Mouse (Mus musculus) heart, embryonic 11.5 days (tissue): Measurements from ENCODE around the gene Prph2. TPM values are rescaled to one million over a fixed set of nuclear protein-coding genes. Genes with fewer than 3 reads are reported as not detected.

Experiments used
- ATAC-seq: fragments of 200-750 bp; cut with Nextera tagmentation; replicated peaks from 2 replicates; pipeline ENCODE4 v1.8.0; 2017; ENCODE audit warnings: moderate library complexity; ENCODE audit not compliant: insufficient number of reproducible peaks, low FRiP score, low TSS enrichment
- H3K27ac ChIP-seq: fragments of 300-500 bp; sonication (generic); 2 replicates; pipeline ENCODE4 v1.5.1; 2014; ENCODE audit warnings: mild to moderate bottlenecking, low read depth, low read length
- H3K27me3 ChIP-seq: fragments of 300-500 bp; sonication (generic); 2 replicates; pipeline ENCODE4 v1.6.1; 2014; ENCODE audit warnings: mild to moderate bottlenecking, low read length, mixed read lengths; ENCODE audit not compliant: control insufficient read depth, insufficient read depth
- H3K36me3 ChIP-seq: fragments of 300-500 bp; sonication (generic); 2 replicates; pipeline ENCODE4 v1.6.1; 2014; ENCODE audit warnings: mild to moderate bottlenecking, low read length, moderate library complexity, mixed read lengths; ENCODE audit not compliant: control insufficient read depth, insufficient read depth
- H3K4me1 ChIP-seq: fragments of 300-500 bp; sonication (generic); 2 replicates; pipeline ENCODE4 v1.6.1; 2014; ENCODE audit warnings: low read length; ENCODE audit not compliant: control insufficient read depth, insufficient read depth
- H3K4me2 ChIP-seq: fragments of 300-500 bp; sonication (generic); 2 replicates; pipeline ENCODE4 v1.6.1; 2014; ENCODE audit warnings: mild to moderate bottlenecking, moderate library complexity
- H3K4me3 ChIP-seq: fragments of 300-500 bp; sonication (generic); 2 replicates; pipeline ENCODE4 v1.5.1; 2014; ENCODE audit warnings: low read depth, low read length
- H3K9ac ChIP-seq: fragments of 300-500 bp; sonication (generic); 2 replicates; pipeline ENCODE4 v1.6.1; 2014; ENCODE audit warnings: mild to moderate bottlenecking, low read depth, low read length, moderate library complexity
- H3K9me3 ChIP-seq: fragments of 300-500 bp; sonication (generic); replicated peaks from 2 replicates; pipeline ENCODE4 v1.6.1; 2016; ENCODE audit warnings: low read length; ENCODE audit not compliant: control insufficient read depth
- whole genome bisulfite sequencing: fragments of 180-500 bp; shearing (Covaris S2); extraction: QIAGEN DNeasy Blood & Tissue Kit; methylation state at CpG from one replicate; pipeline ENCODE4 v1.1.7; 2014; ENCODE audit not compliant: insufficient replicate concordance; 5-methylcytosine and 5-hydroxymethylcytosine counted together
- polyA plus RNA-seq: library from polyadenylated mRNA; unstranded; fragments of >200 nt; fragmentation: Nextera tagmentation; extraction: Ambion mirVana; gene quantifications from 2 replicates; pipeline ENCODE4 v1.2.1, GENCODE M21; 2014

The Prph2 gene
- polyA plus RNA-seq, 1 experiment from 2014 or later, result not detected

DNA sequence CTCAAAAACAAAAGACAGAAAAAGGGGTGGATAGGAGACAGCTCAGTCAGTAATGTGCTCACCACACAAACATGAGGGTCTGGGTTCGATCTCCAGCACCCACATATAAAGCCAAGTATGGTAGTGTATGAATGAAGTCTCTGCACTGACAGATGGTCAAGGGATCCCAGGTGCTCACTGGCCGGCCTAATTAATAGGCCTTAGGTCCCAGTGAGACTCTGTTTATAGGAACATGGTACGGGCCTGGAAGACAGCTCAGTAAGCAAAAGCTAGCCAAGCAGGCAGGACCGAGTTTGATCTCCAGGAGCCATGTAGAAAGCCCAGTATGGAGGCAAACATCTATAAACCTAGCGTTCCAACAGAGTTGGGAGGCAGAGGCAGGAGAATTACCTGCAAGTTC, 33.2 kb upstream of the Prph2 start:
- H3K4me2 ChIP-seq, result no peak overlapping the region
- WGBS, result 85% methylated on average over 5 of the region's 5 CpGs
- no peaks in the 10 kb centered on the region; the same call in 1 of the 2 replicates for H3K27me3 ChIP-seq
- ATAC-seq, result no peak
- H3K9ac ChIP-seq, result no peak overlapping the region
- H3K36me3 ChIP-seq, result no peaks in the 10 kb centered on the region
- H3K4me3 ChIP-seq, result no peak overlapping the region
- no peak overlapping the region for H3K27ac ChIP-seq
- H3K4me1 ChIP-seq, result peaks cover 20% of the 10 kb centered on the region
- no peaks in the 10 kb centered on the region for H3K9me3 ChIP-seq

DNA sequence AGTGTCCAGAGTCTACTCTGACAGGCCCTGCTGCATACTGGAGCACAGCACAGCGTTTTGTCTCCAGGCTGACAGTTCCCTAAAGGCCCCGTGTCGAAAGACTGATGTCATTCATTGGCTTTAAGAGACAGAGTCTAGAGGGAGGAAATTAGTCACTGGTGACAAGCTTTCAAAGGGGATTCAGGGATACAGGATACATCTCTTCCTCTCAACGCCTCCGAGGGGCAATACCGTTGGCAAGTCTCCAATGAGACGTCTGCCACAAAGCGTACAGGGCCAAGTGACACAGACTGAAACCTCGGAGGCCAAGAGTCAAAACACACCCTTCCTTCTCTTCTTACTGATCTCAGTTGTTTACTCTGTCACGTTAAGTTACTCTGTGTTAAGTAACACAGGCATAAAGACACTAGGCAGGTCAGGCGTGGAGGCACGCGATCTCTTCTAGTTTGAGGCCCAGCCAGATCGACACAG, 30.4 kb upstream of the Prph2 start:
- H3K4me1 ChIP-seq, result peaks cover 6% of the 10 kb centered on the region
- no peak overlapping the region for H3K9ac ChIP-seq
- H3K27ac ChIP-seq, result peak overlapping the region; percentile 22; the same call in 1 of the 2 replicates
- 0 out of 2 replicates have a peak, but pooled peaks have one; percentile 35 for ATAC-seq
- no peak overlapping the region for H3K4me3 ChIP-seq
- no peaks in the 10 kb centered on the region; the same call in 1 of the 2 replicates for H3K27me3 ChIP-seq
- no peak overlapping the region; the same call in 1 of the 2 replicates for H3K4me2 ChIP-seq
- 29% methylated on average over 14 of the region's 14 CpGs for WGBS
- no peaks in the 10 kb centered on the region for H3K36me3 ChIP-seq
- no peaks in the 10 kb centered on the region for H3K9me3 ChIP-seq

DNA sequence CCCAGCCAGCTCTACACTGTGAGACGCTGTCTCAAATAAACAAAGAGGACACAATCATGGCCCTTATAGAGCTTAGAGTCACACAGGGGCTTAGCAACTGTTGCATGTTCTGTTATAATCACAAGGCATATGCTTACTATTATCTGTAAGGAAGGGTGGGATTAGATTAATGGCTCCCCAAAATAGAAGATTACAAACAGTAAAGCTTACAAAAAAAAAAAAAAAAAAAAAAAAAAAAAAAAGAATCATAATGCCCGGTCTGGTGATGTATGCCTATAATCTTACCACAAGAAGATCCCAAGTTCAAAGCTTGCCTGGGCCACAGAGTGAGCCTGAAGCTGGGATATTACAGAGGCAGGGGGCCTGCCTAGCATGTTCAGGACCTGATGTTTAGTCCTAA, 29.9 kb upstream of the Prph2 start:
- 63% methylated on average over 2 of the region's 2 CpGs for WGBS
- H3K9ac ChIP-seq, result no peak overlapping the region
- H3K4me3 ChIP-seq, result no peak overlapping the region
- H3K4me2 ChIP-seq, result no peak overlapping the region
- no peaks in the 10 kb centered on the region; the same call in 1 of the 2 replicates for H3K27me3 ChIP-seq
- no peaks in the 10 kb centered on the region for H3K9me3 ChIP-seq
- 0 out of 2 replicates have a peak, but pooled peaks have one; percentile 23 for ATAC-seq
- no peaks in the 10 kb centered on the region for H3K36me3 ChIP-seq
- H3K27ac ChIP-seq, result peak overlapping the region; percentile 22; the same call in 1 of the 2 replicates
- peaks cover 10% of the 10 kb centered on the region for H3K4me1 ChIP-seq

DNA sequence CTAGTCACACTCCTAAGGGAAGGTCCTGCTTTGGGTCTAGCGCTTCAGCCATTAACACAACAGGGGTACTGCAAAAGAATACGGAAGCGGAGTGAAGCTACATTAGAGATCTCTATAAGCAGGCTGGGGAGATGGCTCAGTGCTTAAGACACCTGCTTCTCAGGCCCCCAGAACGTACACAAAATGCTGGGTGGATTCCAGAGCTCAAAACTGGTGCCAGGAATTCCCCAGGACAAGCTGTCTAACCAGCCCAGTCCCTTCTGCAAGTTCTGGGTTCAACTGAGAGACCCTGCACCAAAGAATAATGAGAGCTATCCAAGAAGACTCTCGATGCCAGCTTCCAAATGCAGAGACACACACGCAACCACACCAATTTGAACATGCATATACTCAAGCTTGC, 28.5 kb upstream of the Prph2 start:
- ATAC-seq, result no peak
- 87% methylated on average over 6 of the region's 6 CpGs for WGBS

DNA sequence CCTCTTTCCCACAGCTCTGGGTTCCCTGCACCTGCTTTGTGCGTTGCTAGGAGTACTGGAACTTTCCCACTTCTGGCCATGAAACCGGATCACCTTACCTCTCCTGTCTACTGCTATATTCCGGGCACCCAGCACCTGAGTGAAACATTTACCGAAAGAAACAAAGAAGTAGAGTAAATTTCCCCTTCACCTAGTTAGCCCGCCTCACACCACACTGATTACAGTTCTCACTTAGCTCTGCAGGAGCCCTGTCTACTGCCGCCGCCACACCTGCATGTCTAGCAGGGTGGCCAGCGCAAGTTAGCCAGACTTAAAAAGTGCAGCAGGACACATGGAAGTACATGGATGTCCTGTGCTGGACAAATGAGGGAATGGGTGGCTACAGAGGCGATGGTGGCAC, 27.2 kb upstream of the Prph2 start:
- Histone ChIP-seq H3K4me1 (peaks cover 21% of the 10 kb centered on the region), H3K4me3 (no peak overlapping the region), H3K27ac (no peak overlapping the region), H3K36me3 (no peaks in the 10 kb centered on the region), H3K4me2 (no peak overlapping the region), H3K27me3 (no peaks in the 10 kb centered on the region; the same call in 1 of the 2 replicates), H3K9ac (no peak overlapping the region), H3K9me3 (no peaks in the 10 kb centered on the region)
- WGBS, result 81% methylated on average over 9 of the region's 9 CpGs
- ATAC-seq, result no peak

More for the DNA sequence above, 28.5 kb upstream of the Prph2 start:
- Histone ChIP-seq H3K9ac (no peak overlapping the region), H3K9me3 (no peaks in the 10 kb centered on the region), H3K4me3 (no peak overlapping the region), H3K27me3 (no peaks in the 10 kb centered on the region; the same call in 1 of the 2 replicates), H3K27ac (no peak overlapping the region), H3K4me2 (no peak overlapping the region), H3K4me1 (peaks cover 21% of the 10 kb centered on the region), H3K36me3 (no peaks in the 10 kb centered on the region)

DNA sequence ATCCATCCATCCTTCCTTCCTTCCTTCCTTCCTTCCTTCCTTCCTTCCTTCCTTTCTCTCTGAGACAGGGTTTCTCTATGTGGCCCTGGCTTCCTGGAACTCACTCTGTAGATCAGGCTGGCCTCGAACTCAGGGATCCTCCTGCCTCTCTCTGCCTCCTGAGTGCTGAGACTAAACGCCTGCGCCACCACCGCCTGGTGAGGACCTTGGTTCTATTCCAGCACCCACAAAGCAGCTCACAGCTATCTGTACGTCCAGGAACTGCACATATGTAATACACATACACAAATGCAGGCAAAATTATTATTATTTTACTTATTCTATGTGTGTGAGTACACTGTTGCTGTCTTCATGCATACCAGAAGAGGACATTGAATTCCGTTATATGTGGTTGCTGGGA, 25.5 kb upstream of the Prph2 start:
- WGBS, result 84% methylated on average over 6 of the region's 6 CpGs
- Histone ChIP-seq H3K4me2 (no peak overlapping the region), H3K4me1 (peaks cover 21% of the 10 kb centered on the region), H3K27me3 (no peaks in the 10 kb centered on the region; the same call in 1 of the 2 replicates), H3K36me3 (no peaks in the 10 kb centered on the region), H3K27ac (no peak overlapping the region), H3K9me3 (no peaks in the 10 kb centered on the region), H3K9ac (no peak overlapping the region), H3K4me3 (no peak overlapping the region)
- ATAC-seq, result no peak

DNA sequence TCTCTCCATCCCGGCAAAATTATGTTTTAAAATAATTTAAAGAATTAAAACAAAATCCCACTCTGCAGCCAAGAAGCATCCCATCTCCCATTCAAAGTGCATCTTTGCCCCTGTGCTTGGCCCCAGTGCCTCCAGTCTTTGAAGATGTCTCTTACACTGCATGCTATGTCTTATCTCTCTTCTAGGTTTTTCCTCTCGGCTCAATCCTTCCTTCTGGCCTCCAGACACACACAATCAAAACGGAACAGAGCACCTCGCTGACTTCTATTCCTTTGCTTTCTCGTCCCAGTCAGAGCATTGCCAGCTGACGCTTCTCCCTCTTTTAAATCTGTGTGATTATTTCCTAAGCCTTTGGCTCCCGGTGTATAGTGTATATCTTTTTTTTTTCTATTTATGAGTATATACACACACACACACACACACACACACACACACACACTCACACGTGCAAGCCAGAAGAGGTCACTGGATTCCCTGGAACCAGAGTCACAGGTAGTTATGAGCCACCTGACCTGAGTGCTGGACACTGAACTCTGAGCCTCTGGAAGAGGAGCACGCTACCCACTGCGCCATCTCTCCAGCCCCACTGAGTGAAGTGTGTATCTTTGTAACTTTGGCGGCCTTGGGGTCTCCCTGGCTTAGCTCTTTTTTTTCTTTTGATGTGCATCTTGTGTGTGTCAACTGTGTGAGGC, 24.9 kb upstream of the Prph2 start:
- Histone ChIP-seq H3K4me2 (peak overlapping the region; percentile 60), H3K4me3 (peak overlapping the region; percentile 17; the same call in 1 of the 2 replicates), H3K36me3 (no peaks in the 10 kb centered on the region), H3K27me3 (no peaks in the 10 kb centered on the region; the same call in 1 of the 2 replicates), H3K9ac (peak overlapping the region; percentile 47; the same call in 1 of the 2 replicates), H3K9me3 (no peaks in the 10 kb centered on the region), H3K27ac (no peak overlapping the region), H3K4me1 (peaks cover 17% of the 10 kb centered on the region)
- no peak for ATAC-seq
- 40% methylated on average over 11 of the region's 11 CpGs for WGBS

DNA sequence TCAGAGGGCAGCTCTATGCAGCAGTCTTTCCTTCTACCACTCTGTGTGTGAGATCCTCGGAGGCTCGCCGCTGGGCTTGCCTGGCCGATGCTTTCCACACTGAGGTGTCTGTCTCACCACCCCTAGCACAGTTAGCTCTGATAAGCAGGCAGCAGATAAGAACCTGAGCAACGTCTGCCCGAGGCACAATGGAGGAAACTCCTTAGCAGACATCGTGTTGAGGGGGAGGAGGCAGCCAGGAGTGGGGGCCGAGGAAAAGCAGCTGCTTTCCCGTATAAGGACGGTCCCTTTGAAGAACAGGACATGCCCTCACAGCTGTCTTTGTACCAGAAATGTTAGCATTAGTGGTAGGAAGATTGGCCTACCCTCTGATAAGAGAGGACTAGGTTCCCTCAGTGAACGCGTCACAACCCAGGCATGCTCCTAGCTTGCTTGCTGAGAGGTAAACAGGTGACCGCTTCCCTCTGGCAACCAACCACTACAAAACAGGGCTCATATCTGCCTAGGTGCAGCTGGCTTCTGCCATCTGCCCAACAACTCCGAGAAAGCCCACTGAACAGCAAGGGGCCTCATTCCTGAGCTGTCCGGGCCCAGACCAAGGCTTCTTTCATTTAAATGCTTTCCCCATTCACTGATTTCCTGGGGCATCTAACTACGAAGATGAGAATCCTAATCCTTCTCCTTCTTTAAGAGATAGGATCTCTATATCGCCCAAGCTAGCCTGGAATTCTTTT, 24.2 kb upstream of the Prph2 start:
- Histone ChIP-seq H3K4me1 (peaks cover 17% of the 10 kb centered on the region), H3K27ac (peak overlapping the region; percentile 36; the same call in 1 of the 2 replicates), H3K9ac (peak overlapping the region; percentile 47), H3K9me3 (no peaks in the 10 kb centered on the region), H3K36me3 (no peaks in the 10 kb centered on the region), H3K27me3 (no peaks in the 10 kb centered on the region; the same call in 1 of the 2 replicates), H3K4me2 (peak overlapping the region; percentile 60), H3K4me3 (peak overlapping the region; percentile 17; the same call in 1 of the 2 replicates)
- 16% methylated on average over 17 of the region's 17 CpGs for WGBS
- ATAC-seq, result no peak
